Mouse (Mus musculus) erythroid progenitor cell, adult 5-6 weeks (primary cell): ENCODE measurements around the gene Rab34. TPM values are rescaled to one million over a fixed set of nuclear protein-coding genes. Genes with fewer than 3 reads are reported as not detected.

Experiments used
- ATAC-seq: replicated peaks from 2 replicates; pipeline ENCODE4 v1.8.0; 2016; ENCODE audit warnings: moderate number of reproducible peaks, mild to moderate bottlenecking, moderate TSS enrichment, inconsistent platforms; ENCODE audit not compliant: poor library complexity, low FRiP score, severe bottlenecking
- total RNA-seq, 2 experiments: library from RNA; stranded (forward) in 1 of 2; stranded (reverse) in 1 of 2; fragments of 150-400 nt in 1 of 2; fragments of 186-747, 209-891 nt in 1 of 2; gene quantifications; 2 replicates each; pipeline versions ENCODE4 v1.2.3 to v1.2.4; 2015 to 2017; ENCODE audit warnings: low replicate concordance in 2 of 2

Gene Rab34
- total RNA-seq, 2 experiments from 2014 or later: 2.9 to 7.1 TPM

DNA sequence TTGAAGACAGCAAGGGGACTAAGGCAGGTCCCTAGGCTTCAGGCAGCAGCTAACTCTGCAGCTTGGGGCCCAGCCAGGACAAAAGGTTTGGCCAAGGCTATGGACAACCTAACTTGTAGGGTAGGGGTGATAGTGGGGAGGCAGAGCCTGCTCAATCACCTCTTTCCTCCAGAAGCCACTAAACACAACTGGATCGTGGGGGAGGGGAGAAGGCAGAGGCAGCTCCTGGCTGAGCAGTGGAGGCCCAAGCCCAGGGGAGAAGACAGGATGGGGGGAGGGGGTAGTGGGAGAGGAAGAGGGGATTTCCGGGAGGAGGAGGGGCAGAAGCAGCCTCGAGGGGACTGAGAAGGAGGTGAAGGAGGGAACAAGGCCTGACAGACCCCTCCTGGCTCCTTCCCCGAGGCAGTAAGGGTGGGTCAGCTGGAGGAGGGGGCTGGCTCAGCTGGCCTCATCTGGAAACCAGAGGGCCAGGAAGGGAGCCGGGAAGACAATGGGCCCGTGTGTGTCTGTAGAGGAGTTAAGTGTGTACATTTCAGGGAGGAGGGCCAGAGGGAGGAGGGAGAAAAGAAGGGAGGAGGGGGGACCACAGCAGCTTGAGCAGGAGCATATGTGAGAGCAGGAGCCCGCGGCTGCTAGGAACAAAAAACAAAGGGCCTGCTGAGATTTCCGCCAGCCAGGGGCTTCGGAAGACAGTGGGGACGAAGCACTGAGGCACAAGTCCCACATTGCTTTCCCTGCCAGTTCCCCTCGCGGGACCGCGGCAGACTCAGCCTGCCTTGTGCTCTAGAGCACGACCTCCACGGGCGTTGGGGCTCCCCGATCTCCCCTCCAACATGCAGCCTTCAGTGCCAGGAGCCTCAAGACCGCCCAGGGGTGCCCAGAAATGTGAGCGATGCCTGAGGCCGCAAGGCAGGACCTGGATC is 24.3 kb upstream of the Rab34 start:
- peak; percentile 7 for ATAC-seq

DNA sequence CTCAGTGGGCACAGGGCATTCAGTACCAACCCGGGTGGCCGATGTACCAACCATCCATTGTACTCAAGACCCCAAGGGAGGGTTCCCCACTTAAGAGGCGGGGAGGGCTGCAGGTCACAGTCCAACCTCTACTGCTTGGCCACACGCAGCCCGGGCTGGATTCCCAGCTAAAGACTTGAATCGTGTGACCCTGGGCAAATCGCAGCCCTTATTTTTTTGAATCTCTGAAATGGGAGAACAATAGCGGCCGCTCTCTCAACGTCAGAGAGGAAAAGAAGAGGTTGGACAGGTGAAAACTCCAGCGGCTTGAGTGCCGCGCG is 23.7 kb upstream of the Rab34 start:
- ATAC-seq: peak; percentile 8; the same call in 1 of the 2 replicates

DNA sequence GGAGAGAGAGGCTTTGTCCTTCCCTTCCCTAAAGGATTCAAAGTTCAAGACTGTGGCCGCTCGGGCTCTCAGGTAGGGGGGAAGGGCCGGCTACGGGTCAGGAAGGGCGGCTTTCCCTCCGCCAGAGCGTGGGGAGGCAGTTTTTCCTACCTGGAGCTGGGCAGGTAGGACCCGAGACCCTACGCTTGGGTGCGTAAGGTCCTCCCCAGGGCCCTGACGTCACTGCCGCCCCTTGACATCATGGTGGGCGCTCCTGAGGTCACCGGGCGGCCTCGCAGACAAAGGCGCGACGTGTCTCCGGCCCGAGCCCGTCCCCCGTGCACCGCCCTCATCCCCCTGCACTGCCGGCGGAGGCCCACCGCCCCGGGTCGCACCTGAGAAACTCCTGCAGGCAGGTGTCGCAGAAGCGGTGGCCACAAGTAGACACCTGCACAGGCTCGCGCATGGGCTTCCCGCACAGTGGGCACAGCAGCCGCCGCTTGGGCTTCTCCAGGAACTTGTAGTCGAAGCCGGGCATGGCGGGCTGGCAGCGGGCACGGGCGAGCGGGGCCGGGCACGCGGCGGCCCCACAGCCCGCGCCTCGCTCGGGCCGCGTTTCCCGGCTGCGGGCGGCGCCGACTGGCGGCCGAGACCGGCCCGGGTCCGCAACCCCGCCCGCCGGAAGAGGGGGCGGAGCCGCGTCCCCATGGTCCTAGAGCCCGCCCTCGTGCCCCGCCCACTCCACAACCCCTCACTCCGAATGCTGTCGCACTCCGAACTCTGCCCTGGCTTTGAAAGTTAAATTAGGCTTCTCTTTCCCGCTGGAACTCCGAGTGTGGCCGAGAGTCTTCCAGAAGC is 23.1 kb upstream of the Rab34 start, which contains the start of gene Traf4:
TSS of gene Traf4 (minus strand) at position 666 of the 837 bp plus-strand sequence.
- ATAC-seq: peak; percentile 68

DNA sequence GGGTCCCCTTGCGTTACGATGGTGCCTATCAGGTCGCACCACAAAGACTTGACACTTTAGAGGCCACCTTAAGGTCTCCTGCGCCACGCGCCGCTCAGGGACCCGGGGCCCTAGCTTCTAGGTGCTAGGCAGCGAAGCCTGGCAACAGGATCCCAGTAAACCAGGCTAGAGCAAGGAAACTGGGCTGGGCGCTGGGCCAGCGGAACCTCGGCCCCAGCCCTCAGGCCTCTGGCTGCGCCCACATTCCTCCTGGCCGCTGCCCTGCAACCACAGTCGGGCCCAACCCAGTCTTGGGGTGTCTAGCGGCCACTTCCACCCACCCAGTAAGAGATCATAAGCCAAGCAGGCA is 22.5 kb upstream of the Rab34 start:
- ATAC-seq: peak; percentile 38

GRCm38 (mm10) chr11:78166161-78166560 is 22.1 kb upstream of the Rab34 start:
- no peak for ATAC-seq

DNA sequence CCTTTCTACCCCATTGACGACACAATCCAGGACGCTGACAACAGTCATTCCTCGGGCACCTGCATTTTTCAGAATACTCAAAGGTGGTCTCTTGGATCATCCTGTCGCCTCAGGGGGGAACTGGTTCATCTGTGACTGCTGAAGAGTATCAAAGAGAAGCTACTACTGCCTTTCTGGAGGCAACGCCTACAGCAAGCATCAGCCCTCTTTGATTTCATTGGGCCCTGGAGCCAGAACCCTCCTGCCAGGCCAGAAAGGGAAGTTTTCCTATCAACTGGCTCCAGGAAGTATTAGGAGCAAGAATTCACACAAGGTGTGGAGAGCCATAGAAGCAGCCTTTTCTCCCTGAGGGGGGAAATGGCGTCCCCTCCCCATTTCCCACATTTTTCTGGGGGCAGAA is 21.6 kb upstream of the Rab34 start:
- ATAC-seq: no peak

DNA sequence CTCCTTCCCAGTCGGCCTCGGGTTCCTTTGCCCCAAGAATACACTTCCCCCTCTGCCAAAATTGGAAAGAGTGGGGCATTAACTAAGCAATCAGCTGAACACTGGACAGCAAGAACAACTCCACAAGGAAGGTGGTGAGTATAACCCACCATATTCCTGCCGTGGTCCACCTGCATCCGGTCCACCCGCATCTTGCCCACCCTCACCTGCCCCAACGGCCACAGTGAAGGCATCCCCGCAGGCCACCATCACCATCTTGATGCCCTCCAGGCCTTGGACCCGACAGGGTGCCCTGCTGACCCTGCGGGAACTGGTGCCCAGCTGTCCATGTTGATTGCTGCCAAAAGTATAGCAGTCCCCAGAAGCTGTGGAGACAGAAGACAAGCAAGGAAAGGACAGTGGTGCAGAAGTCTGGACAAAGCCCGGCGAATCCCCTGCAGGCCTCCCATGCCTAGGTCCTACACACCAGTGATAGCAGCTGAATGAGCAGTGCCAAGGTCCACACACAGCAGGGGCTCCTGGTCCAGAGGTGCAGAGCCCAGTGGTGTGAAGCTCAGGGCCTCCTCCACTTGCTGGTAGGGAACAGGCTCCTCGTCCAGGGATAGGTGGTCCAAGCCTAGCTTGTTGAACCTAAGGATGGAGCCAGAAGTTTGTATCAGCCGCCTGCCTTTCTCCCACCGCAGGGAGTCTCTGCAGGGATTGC is 20.8 kb upstream of the Rab34 start:
- no peak for ATAC-seq

DNA sequence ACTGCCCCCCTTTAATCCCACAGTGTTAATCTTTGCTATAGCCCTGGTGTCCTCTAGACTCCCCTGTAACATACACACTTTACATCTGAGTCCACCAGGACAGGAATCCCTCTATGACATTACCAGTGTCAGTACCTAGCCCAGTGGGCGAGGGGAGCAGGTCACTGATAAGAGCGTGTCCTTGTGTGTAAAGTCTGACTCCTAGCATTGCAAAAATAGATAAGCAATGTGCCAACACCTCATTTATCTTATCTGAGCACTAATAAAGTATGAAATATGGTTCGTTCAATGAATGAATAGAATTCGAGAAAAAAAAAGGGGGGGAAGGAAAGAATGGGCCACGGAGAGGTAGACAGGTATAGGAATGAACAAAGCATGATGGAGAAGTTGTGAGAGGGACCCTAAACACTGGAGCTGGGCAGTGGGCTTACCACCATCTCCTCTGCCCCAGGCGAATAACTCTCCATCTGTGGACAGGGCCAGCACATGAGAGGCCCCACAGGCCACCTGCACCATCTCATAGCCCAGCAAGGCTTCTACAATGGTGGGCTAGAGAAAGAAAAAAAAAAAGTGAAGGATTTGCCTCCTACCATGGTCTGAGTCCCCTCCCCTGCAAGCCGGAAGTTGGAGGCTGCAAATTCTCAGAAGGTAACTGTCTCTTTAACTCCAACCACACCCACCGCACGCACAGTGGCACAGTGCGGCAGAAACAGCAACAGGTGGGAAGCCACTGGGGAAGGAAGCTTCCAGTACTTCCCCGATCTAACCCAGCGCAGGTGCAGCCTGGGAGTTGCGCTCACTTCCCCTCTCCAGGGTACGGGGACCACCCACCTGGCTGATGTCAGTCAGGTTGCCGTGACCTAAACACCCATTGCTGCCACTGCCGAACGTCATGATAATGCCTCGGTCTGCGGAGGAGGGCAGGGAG is 19.4 kb upstream of the Rab34 start:
- peak; percentile 60 for ATAC-seq

DNA sequence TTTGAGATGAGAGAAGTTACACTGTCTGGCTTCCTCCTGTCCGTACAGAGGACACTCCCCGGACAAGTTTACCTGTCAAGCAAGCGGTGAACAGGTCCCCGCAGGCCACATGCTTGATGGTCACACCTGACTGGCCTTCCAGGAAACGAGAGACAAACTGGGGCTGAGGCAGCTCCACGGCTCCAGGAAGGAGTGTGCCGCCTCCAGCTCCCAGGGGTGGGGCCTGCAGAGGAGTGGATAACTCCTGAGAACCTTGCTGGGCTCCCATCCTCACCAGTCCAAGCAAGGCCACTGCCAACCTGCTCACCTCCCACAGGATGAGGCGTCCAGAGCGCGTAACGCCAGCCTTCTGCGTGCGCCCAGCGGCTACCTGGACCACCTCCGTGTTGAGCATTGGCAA is 17.9 kb upstream of the Rab34 start:
- no peak for ATAC-seq

DNA sequence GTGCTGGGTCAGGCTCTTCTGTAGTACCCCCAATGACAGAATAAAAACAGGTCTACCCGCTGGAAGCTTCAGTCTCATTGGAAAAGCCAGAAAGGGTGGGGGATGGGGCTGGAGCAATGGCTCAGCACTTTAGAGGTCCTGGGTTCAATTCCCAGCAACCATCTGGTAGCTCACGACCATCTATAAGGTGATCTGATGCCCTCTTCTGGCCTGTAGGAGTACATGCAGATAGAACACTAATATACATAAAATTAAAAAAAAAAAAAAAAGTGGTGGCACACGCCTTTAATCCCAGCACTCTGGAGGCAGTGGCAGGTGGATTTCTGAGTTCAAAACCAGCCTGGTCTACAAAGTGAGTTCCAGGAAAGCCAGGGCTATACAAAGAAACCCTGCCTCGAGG is 16.9 kb upstream of the Rab34 start:
- ATAC-seq: no peak

DNA sequence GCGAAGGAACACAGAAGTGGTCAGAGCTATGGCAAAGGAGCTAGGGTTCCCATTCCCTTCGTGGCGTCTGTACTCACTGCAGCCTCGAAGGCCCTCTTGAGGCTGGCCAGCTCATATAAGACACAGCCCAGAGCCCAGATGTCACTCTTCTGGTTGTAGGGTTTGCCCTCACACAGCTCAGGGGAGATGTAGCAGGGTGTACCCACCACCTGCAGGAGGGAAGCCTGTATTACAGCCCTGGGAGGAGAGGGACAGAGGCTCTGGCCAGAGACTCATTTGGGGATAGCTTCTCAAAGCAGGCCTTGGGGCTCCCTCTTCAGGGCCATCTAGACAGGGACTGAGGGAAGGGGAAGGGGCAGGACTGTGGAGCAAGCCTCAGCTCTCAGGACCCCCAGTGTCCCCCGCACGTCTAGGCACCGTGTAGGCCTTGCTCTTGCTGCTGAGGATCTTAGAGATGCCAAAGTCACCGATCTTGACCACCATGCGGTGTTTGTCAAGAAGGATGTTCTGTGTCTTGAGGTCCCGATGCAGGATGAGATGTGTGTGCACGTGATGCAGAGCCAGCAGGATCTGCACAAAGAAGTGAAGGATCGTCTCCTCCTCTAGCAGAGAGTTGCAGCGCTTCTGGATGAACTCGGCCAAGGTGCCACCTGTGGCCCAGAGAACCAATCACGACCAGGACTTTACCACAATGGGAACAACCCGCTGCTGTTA is 16.0 kb upstream of the Rab34 start:
- no peak for ATAC-seq

DNA sequence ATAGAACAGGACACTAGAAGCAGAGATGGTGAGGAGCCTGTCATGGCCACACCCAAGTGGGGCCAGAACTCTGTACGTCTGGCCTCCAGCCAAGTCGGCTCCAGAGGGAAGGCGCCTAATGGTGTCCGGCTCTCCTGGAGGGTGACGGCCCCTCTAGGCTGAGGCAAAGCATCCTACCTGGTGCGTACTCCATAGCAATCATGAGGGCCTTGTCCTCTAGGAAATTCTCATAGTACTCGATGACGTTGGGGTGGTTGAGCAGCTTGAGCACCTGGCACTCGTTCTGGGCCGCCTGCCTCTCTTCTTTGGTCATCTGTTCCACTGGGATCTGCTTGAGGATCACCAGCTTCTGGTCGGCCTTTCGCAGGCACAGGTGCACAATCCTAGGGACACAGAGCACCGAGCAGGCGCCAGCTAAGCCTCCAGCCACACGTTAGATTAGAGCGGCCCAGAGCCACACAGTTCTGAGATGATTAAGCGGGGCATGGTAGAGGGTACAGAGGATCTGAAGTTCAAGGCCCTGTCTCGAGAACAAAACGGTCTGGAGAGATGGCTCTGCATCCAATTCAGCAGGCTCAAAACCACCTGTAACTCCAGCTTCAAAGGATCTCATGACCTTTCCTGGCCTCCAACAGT is 15.4 kb upstream of the Rab34 start:
- no peak for ATAC-seq

DNA sequence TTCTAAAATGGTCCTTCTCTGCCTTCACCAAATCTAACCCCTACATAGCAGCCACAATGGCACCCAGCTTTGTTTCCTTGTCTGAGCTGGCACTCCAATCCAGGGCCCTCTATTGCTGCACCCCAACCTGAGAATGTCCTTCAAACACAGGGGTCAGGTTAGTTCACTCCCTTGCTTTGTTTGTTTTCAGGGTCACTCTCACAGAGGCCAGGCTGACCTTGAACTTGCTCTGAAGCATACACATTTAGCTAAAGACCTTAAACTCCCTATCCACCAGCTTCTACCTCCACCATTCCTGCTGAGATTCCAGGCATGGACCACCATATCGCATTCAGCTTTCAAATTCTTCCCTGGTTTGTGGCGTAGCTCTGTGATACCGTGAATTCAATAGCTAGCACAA is 13.7 kb upstream of the Rab34 start:
- no peak for ATAC-seq

GRCm38 (mm10) chr11:78175771-78176401 is 12.3 kb upstream of the Rab34 start:
- ATAC-seq: peak; percentile 62

- peak; percentile 64 for ATAC-seq
Measured at GRCm38 (mm10) chr11:78176402-78176862, 11.8 kb upstream of the Rab34 start, which contains the start of the genes Nek8 and Tlcd1. Nek8 (minus strand) TSS chr11:78176675. Tlcd1 (plus strand) TSS chr11:78176711.

- ATAC-seq: peak; percentile 7; the same call in 1 of the 2 replicates
Measured at GRCm38 (mm10) chr11:78176905-78177331, 11.3 kb upstream of the Rab34 start.

DNA sequence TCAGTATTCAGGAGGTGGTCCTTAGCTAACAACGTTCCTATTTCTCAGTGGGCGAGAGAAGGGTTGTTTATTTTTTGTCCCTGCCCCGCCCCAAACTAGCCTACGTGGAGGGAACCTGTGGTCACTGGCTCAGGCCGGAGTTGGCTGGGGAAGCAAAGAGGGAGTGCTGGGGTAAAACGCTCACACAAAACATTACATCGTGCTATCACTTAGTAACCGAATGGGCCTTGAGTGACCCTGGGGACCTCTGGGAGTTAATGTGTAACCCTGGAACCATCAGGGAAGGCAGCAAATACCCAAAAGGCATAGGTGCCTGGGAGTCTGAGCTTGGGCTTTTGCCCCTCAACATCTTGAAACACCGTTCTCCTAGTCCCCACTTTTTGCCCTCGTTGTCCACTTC is 10.8 kb upstream of the Rab34 start:
- peak; percentile 41 for ATAC-seq
